Mouse (Mus musculus) gastrocnemius, postnatal 36 days (tissue): ENCODE data around the gene Pigp. TPM values are rescaled to one million over a fixed set of nuclear protein-coding genes. Genes with fewer than 3 reads are reported as not detected.

ENCODE experiments used
- DNase-seq, 2 experiments: peaks; one replicate each; pipeline ENCODE4 v3.0.0; 2022
- intact Hi-C: fragments of 180-260 bp; cut with DNase I; formaldehyde crosslinking; loops from one replicate; pipeline ENCODE4 v1.15.1; 2025
- total RNA-seq, 2 experiments: library from RNA; stranded (reverse); gene quantifications; 2 replicates each; pipeline ENCODE4 v1.2.3; 2021

The Pigp gene
- total RNA-seq, 2 experiments from 2014 or later: 104 to 134 TPM

GRCm38 (mm10) chr16:94327781-94328711 lies 43.6 kb downstream of the Pigp start, which contains the start of gene Ripply3:
Gene Ripply3, plus strand, starts transcription at chr16:94328420.
- intact Hi-C loops: no loop called here

GRCm38 (mm10) chr16:94326008-94326407 lies 45.6 kb downstream of the Pigp start:
- DNase-seq: no peak
- intact Hi-C loops: no loop called here

More at GRCm38 (mm10) chr16:94327781-94328711, 43.6 kb downstream of the Pigp start, which contains the start of gene Ripply3:
- peak; percentile 22 to 45 for DNase-seq

GRCm38 (mm10) chr16:94323681-94324080 lies 48.0 kb downstream of the Pigp start:
- no peak for DNase-seq
- intact Hi-C loops: no loop called here

GRCm38 (mm10) chr16:94320223-94320622 lies 51.4 kb downstream of the Pigp start:
- no peak for DNase-seq
- intact Hi-C loops: no loop called here

GRCm38 (mm10) chr16:94317752-94318151 lies 53.9 kb downstream of the Pigp start:
- intact Hi-C loops: loop anchor here (5.0 kb wide), 2 partner anchors 45 to 50 kb away; no protein-coding TSS in a partner anchor
- no peak for DNase-seq

GRCm38 (mm10) chr16:94315215-94315614 lies 56.4 kb downstream of the Pigp start:
- intact Hi-C loops: loop anchor here (5.0 kb wide), 2 partner anchors 43 to 52 kb away; no protein-coding TSS in a partner anchor

GRCm38 (mm10) chr16:94314626-94315025 lies 57.0 kb downstream of the Pigp start:
- DNase-seq: no peak
- intact Hi-C loops: loop anchor here (5.0 kb wide), 2 partner anchors 42 to 53 kb away; no protein-coding TSS in a partner anchor

More at GRCm38 (mm10) chr16:94315215-94315614, 56.4 kb downstream of the Pigp start:
- DNase-seq: no peak

- intact Hi-C loops: no loop called here
- peak; percentile 98 to 99 for DNase-seq
Measured at GRCm38 (mm10) chr16:94313229-94314030, 58.2 kb downstream of the Pigp start, which contains the start of gene Hlcs. Gene Hlcs, minus strand, starts transcription at chr16:94313571.

- intact Hi-C loops: no loop called here
- DNase-seq: peak; percentile 65 to 71
Measured at GRCm38 (mm10) chr16:94312663-94313228, 58.9 kb downstream of the Pigp start.

- intact Hi-C loops: no loop called here
- DNase-seq: no peak
Measured at GRCm38 (mm10) chr16:94311931-94312330, 59.7 kb downstream of the Pigp start.

- no peak for DNase-seq
- intact Hi-C loops: no loop called here
Measured at GRCm38 (mm10) chr16:94311416-94311815, 60.2 kb downstream of the Pigp start.

GRCm38 (mm10) chr16:94309025-94309424 lies 62.6 kb downstream of the Pigp start:
- intact Hi-C loops: no loop called here
- no peak for DNase-seq

Other genes starting within 250 kb of the Pigp start
- 1 to 10 TPM; 6.5 to 6.8 TPM for gene Hlcs, start 58.3 kb downstream of the Pigp start, total RNA-seq
- gene Ripply3, start 43.4 kb downstream of the Pigp start, total RNA-seq: under 1 TPM; 0.61 to 0.81 TPM
- gene Ttc3, start 1.2 kb downstream of the Pigp start, total RNA-seq: 10 to 100 TPM; 46.6 to 55.2 TPM
- 1 to 10 TPM; 8.9 to 9.5 TPM for gene Vps26c, start 155.0 kb upstream of the Pigp start, total RNA-seq
- gene Dyrk1a, start 198.2 kb upstream of the Pigp start, total RNA-seq: 10 to 100 TPM; 78.6 to 82.9 TPM